Mouse (Mus musculus) limb, embryonic 14.5 days (tissue): ENCODE data around the gene Klf14. TPM values are rescaled to one million over a fixed set of nuclear protein-coding genes. Genes with fewer than 3 reads are reported as not detected.

Source experiments
- ATAC-seq: fragments of 200-750 bp; cut with Nextera tagmentation; 2 replicates; pipeline ENCODE4 v1.8.0; 2017; ENCODE audit warnings: low read depth, moderate number of reproducible peaks, moderate TSS enrichment; ENCODE audit not compliant: low FRiP score
- DNase-seq: peaks from one replicate; pipeline ENCODE4 v3.0.0-alpha.2; 2015; ENCODE audit warnings: low spot score
- H3K27ac ChIP-seq: fragments of 300-500 bp; sonication (generic); replicated peaks from 2 replicates; pipeline ENCODE4 v1.5.1; 2014; ENCODE audit warnings: low read depth, mild to moderate bottlenecking, low read length, moderate library complexity, mixed read lengths
- H3K27me3 ChIP-seq: fragments of 300-500 bp; sonication (generic); 2 replicates; pipeline ENCODE4 v1.6.1; 2014; ENCODE audit warnings: low read length, mixed read lengths; ENCODE audit not compliant: control insufficient read depth, insufficient read depth
- H3K36me3 ChIP-seq: fragments of 300-500 bp; sonication (generic); 2 replicates; pipeline ENCODE4 v1.6.1; 2014; ENCODE audit warnings: mild to moderate bottlenecking, low read length, moderate library complexity, mixed read lengths; ENCODE audit not compliant: control insufficient read depth, insufficient read depth
- H3K4me1 ChIP-seq: fragments of 300-500 bp; sonication (generic); 2 replicates; pipeline ENCODE4 v1.6.1; 2014; ENCODE audit warnings: antibody characterized with exemption, low read length, mixed read lengths; ENCODE audit not compliant: control insufficient read depth, insufficient read depth
- H3K4me2 ChIP-seq: fragments of 300-500 bp; sonication (generic); replicated peaks from 2 replicates; pipeline ENCODE4 v1.6.1; 2014; ENCODE audit warnings: low read depth, mild to moderate bottlenecking, low read length, moderate library complexity; ENCODE audit not compliant: severe bottlenecking
- H3K4me3 ChIP-seq: fragments of 300-500 bp; sonication (generic); replicated peaks from 2 replicates; pipeline ENCODE4 v1.5.1; 2014; ENCODE audit warnings: low read length
- H3K9ac ChIP-seq: fragments of 300-500 bp; sonication (generic); 2 replicates; pipeline ENCODE4 v1.6.1; 2014; ENCODE audit warnings: mild to moderate bottlenecking, low read depth, low read length, moderate library complexity; ENCODE audit not compliant: severe bottlenecking
- H3K9me3 ChIP-seq: fragments of 300-500 bp; sonication (generic); 2 replicates; pipeline ENCODE4 v1.6.1; 2016; ENCODE audit warnings: low read length; ENCODE audit not compliant: control insufficient read depth
- POLR2A ChIP-seq: fragments of 200-500 bp; IDR thresholded peaks from 2 replicates; pipeline ENCODE4 v1.8.0; 2012; ENCODE audit warnings: inconsistent platforms, mild to moderate bottlenecking, moderate library complexity, borderline replicate concordance; ENCODE audit not compliant: insufficient read depth, insufficient read length; ENCODE audit errors: extremely low read depth
- WGBS: fragments of 180-500 bp; shearing (Covaris S2); extraction: QIAGEN DNeasy Blood & Tissue Kit; methylation state at CpG from one replicate; pipeline ENCODE4 v1.1.7; 2014; 5-methylcytosine and 5-hydroxymethylcytosine counted together
- polyA plus RNA-seq, 2 experiments: library from polyadenylated mRNA; depleted of rRNA in 1 of 2; stranded (reverse) in 1 of 2; unstranded in 1 of 2; fragments of >200 nt; fragmentation: Nextera tagmentation in 1 of 2; extraction: Ambion mirVana in 1 of 2; gene quantifications; 2 replicates each; pipeline versions ENCODE4 v1.2.1 to v1.2.3; 2012 to 2014

Gene Klf14
- polyA plus RNA-seq, 2 experiments = 7.5 to 12.8 TPM

DNA sequence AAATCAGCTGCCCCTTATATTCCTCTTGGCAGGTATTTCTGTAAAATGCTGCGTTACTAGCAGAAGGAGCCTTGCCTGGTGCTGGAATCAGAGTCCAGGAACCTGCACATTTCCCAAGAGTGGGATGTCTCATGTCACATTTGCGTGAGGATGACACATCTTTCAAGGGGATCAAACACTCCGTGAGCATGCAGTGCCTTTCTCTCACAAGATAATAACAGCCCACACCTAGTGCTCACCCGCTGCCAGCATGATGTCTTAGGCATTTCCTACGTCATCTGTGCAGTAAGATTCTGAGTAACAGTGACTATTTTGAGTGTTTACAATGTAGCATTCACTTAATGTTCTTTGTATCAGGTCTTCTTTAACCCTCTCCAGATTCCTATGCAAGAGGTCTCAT lies 22.5 kb upstream of the Klf14 start:
- Histone ChIP-seq H3K9ac (no peak overlapping the region), H3K9me3 (no peaks in the 10 kb centered on the region), H3K4me1 (no peaks in the 10 kb centered on the region; the same call in 1 of the 2 replicates), H3K36me3 (no peaks in the 10 kb centered on the region), H3K27me3 (no peaks in the 10 kb centered on the region), H3K4me2 (no peak overlapping the region), H3K27ac (0 out of 2 replicates have a peak overlapping the region, but pooled peaks have one; percentile 55), H3K4me3 (no peak overlapping the region)
- no peak for ATAC-seq
- no peak for TF ChIP-seq POLR2A
- DNase-seq = no peak
- WGBS = 88% methylated on average over 5 of the region's 5 CpGs

- H3K4me1 ChIP-seq = no peaks in the 10 kb centered on the region; the same call in 1 of the 2 replicates
- no peak overlapping the region for H3K9ac ChIP-seq
- no peaks in the 10 kb centered on the region for H3K9me3 ChIP-seq
- 27% methylated on average over 1 of the region's 1 CpGs for WGBS
- H3K4me3 ChIP-seq = no peak overlapping the region
- ATAC-seq (peak; percentile 64), DNase-seq (no peak)
- H3K27me3 ChIP-seq = no peaks in the 10 kb centered on the region
- no peak for TF ChIP-seq POLR2A
- H3K36me3 ChIP-seq = no peaks in the 10 kb centered on the region
- no peak overlapping the region for H3K27ac ChIP-seq
- H3K4me2 ChIP-seq = no peak overlapping the region
Observed at GRCm38 (mm10) chr6:30978615-30979014, 19.7 kb upstream of the Klf14 start.

GRCm38 (mm10) chr6:30972121-30972520 lies 13.2 kb upstream of the Klf14 start:
- no peak for TF ChIP-seq POLR2A
- H3K27me3 ChIP-seq = no peaks in the 10 kb centered on the region
- H3K27ac ChIP-seq = no peak overlapping the region
- WGBS = 69% methylated on average over 1 of the region's 1 CpGs
- H3K9ac ChIP-seq = no peak overlapping the region
- H3K4me2 ChIP-seq = no peak overlapping the region
- DNase-seq = no peak
- H3K9me3 ChIP-seq = no peaks in the 10 kb centered on the region
- no peaks in the 10 kb centered on the region for H3K4me1 ChIP-seq
- no peak overlapping the region for H3K4me3 ChIP-seq
- no peaks in the 10 kb centered on the region for H3K36me3 ChIP-seq
- ATAC-seq = no peak

GRCm38 (mm10) chr6:30957784-30958735 lies 818 bp downstream of the Klf14 start:
- ATAC-seq = no peak

GRCm38 (mm10) chr6:30939264-30939663 lies 19.6 kb downstream of the Klf14 start:
- Histone ChIP-seq H3K9me3 (no peaks in the 10 kb centered on the region), H3K4me3 (no peak overlapping the region), H3K4me2 (no peak overlapping the region), H3K27me3 (no peaks in the 10 kb centered on the region), H3K9ac (no peak overlapping the region), H3K36me3 (no peaks in the 10 kb centered on the region), H3K27ac (no peak overlapping the region), H3K4me1 (no peaks in the 10 kb centered on the region)
- ATAC-seq = no peak
- no peak for TF ChIP-seq POLR2A
- WGBS = 30% methylated on average over 5 of the region's 5 CpGs
- DNase-seq = no peak

More at GRCm38 (mm10) chr6:30957784-30958735, 818 bp downstream of the Klf14 start:
- no peak for TF ChIP-seq POLR2A
- H3K4me1 ChIP-seq = no peaks in the 10 kb centered on the region
- H3K4me3 ChIP-seq = peak overlapping the region; percentile 59
- peak overlapping the region; percentile 55 for H3K9ac ChIP-seq
- peak overlapping the region; percentile 58; the same call in 1 of the 2 replicates for H3K27ac ChIP-seq
- H3K27me3 ChIP-seq = peaks cover 27% of the 10 kb centered on the region
- 6% methylated on average over 72 of the region's 84 CpGs for WGBS
- H3K36me3 ChIP-seq = no peaks in the 10 kb centered on the region
- peak; percentile 21 for DNase-seq
- H3K4me2 ChIP-seq = peak overlapping the region; percentile 62
- peaks cover 35% of the 10 kb centered on the region for H3K9me3 ChIP-seq
